Mouse (Mus musculus) ES-E14 (cell line): Measurements from ENCODE around the gene Commd3. TPM values are rescaled to one million over a fixed set of nuclear protein-coding genes. Genes with fewer than 3 reads are reported as not detected.
A peak's percentile ranks its signal among the peaks of the same experiment; 100 is the strongest.

Source experiments
- DNase-seq: peaks from one replicate; pipeline ENCODE4 v3.0.0-alpha.2; 2013; ENCODE audit warnings: low read depth, low spot score
- H3K27ac ChIP-seq: 2 replicates; pipeline ENCODE4 v1.5.1; 2012; ENCODE audit warnings: low read depth, mild to moderate bottlenecking, low read length, moderate library complexity, mixed read lengths; ENCODE audit not compliant: poor library complexity, insufficient read depth, severe bottlenecking
- H3K36me3 ChIP-seq: 2 replicates; pipeline ENCODE4 v1.6.1; 2012; ENCODE audit warnings: mild to moderate bottlenecking, low read length, moderate library complexity, mixed read lengths; ENCODE audit not compliant: control insufficient read depth, poor library complexity, insufficient read depth, severe bottlenecking
- H3K4me1 ChIP-seq, 2 experiments: fragments of 150-350 bp in 1 of 2; sonication (generic) in 1 of 2; 2 replicates each; pipeline ENCODE4 v1.6.1; 2012; ENCODE audit warnings: low read length in 2 of 2, mild to moderate bottlenecking in 1 of 2, mixed read lengths in 1 of 2; ENCODE audit not compliant: control insufficient read depth in 2 of 2, insufficient read depth in 2 of 2, poor library complexity in 1 of 2
- H3K4me3 ChIP-seq, 2 experiments: fragments of 150-350 bp in 1 of 2; sonication (generic) in 1 of 2; 2 replicates each; pipeline ENCODE4 v1.5.1; 2012; ENCODE audit warnings: low read length in 2 of 2, low read depth in 1 of 2, mild to moderate bottlenecking in 1 of 2, mixed read lengths in 1 of 2; ENCODE audit not compliant: insufficient read depth in 1 of 2, poor library complexity in 1 of 2, severe bottlenecking in 1 of 2
- H3K9ac ChIP-seq: 2 replicates; pipeline ENCODE4 v1.6.1; 2012; ENCODE audit warnings: low read depth, mild to moderate bottlenecking, low read length, mixed read lengths; ENCODE audit not compliant: poor library complexity, insufficient read depth, severe bottlenecking
- H3K9me3 ChIP-seq: fragments of 150-350 bp; sonication (generic); 2 replicates; pipeline ENCODE4 v1.6.1; 2012; ENCODE audit warnings: low read depth, mild to moderate bottlenecking, low read length; ENCODE audit not compliant: control insufficient read depth, insufficient read depth
- CHD2 ChIP-seq: IDR thresholded peaks from 2 replicates; pipeline ENCODE4 v1.6.1; 2014; ENCODE audit warnings: mild to moderate bottlenecking, low read depth, low read length, inconsistent platforms
- HCFC1 ChIP-seq: IDR thresholded peaks from 2 replicates; pipeline ENCODE4 v1.6.1; 2012; ENCODE audit warnings: low read length, inconsistent platforms, borderline replicate concordance; ENCODE audit not compliant: insufficient read depth
- MAFK ChIP-seq: IDR thresholded peaks from 2 replicates; pipeline ENCODE4 v1.6.1; 2014; ENCODE audit warnings: mild to moderate bottlenecking, low read depth, low read length, inconsistent platforms; ENCODE audit not compliant: insufficient read depth
- ZC3H11A ChIP-seq: IDR thresholded peaks from 2 replicates; pipeline ENCODE4 v1.6.1; 2012; ENCODE audit warnings: low read depth, mild to moderate bottlenecking, inconsistent platforms, low read length, borderline replicate concordance
- ZNF384 ChIP-seq: IDR thresholded peaks from 2 replicates; pipeline ENCODE4 v1.6.1; 2012; ENCODE audit warnings: low read depth, low read length, inconsistent platforms
- in situ Hi-C, 2 experiments: fragments of 600-800 bp; cut with MboI; formaldehyde crosslinking; loops; one replicate each; pipeline ENCODE4 v1.15.1; 2025; ENCODE audit warnings: low sequenced_read_pairs in 2 of 2, inconsistent platforms in 1 of 2; ENCODE audit not compliant: unreplicated experiment in 2 of 2
- total RNA-seq: library from RNA; depleted of rRNA; stranded (reverse); fragments of 300-350 nt; gene quantifications from 2 replicates; pipeline ENCODE4 v1.2.3, GENCODE M21; 2012

The Commd3 gene
- total RNA-seq, 1 experiment, result 35.9 TPM

DNA sequence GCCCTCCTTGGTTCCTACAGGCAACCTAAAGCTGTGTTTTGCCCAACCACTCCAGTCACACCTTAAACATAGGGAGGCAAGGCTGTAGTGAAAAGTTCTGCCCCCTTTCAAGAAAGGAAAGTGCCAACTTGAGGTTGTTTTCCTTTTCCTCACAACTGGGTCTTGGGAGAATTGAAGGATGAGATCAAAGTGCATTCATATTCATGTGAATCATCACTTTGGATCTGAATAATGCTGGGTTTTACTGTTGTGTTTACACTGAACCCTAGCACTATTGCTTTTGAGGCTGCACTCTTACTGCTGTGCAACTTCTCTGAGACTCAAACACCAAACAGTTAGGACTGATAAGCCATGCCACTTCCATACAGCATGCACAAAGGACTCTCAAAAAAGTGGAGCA, 19.8 kb downstream of the Commd3 start:
- Histone ChIP-seq H3K36me3 (no peaks in the 10 kb centered on the region), H3K4me3 (no peak overlapping the region), H3K27ac (no peak overlapping the region), H3K9me3 (no peaks in the 10 kb centered on the region), H3K4me1 (no peaks in the 10 kb centered on the region), H3K9ac (no peak overlapping the region)
- TF ChIP-seq ZNF384, result no peak
- TF ChIP-seq CHD2, result no peak
- no peak for TF ChIP-seq MAFK
- TF ChIP-seq ZC3H11A, result no peak
- TF ChIP-seq HCFC1, result no peak
- in situ Hi-C loops, result loop anchor here in 1 of 2 experiments (5.0 to 10.0 kb wide), 3 partner anchors 85 to 753 kb away; partner anchors contain the start of gene Ptf1a
- DNase-seq, result no peak

DNA sequence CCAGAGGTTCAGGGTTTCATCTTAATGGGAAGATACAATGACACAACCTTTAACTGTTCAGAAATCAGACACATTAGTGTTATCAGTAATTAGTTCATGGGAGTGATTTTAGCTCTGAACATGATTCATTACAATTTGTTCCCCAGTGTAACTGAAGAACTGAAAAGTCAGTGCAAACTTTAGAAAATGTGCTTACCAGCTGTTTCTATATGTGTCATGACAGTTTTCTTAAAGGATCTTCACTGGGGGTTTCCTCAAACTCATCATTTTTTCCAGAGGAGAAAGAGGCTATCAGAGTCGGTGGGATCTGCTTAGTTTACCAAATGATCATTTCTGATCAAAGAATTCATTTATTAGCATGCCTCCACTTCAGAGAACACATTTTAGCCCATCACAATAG, 20.4 kb downstream of the Commd3 start:
- TF ChIP-seq HCFC1, result no peak
- TF ChIP-seq CHD2, result no peak
- no peak for TF ChIP-seq MAFK
- TF ChIP-seq ZC3H11A, result no peak
- no peak for TF ChIP-seq ZNF384
- Histone ChIP-seq H3K4me1 (no peaks in the 10 kb centered on the region), H3K9ac (no peak overlapping the region), H3K9me3 (no peaks in the 10 kb centered on the region), H3K36me3 (no peaks in the 10 kb centered on the region), H3K4me3 (no peak overlapping the region), H3K27ac (no peak overlapping the region)
- no peak for DNase-seq
- in situ Hi-C loops, result loop anchor here in 1 of 2 experiments (5.0 to 10.0 kb wide), 3 partner anchors 85 to 752 kb away; partner anchors contain the start of gene Ptf1a

DNA sequence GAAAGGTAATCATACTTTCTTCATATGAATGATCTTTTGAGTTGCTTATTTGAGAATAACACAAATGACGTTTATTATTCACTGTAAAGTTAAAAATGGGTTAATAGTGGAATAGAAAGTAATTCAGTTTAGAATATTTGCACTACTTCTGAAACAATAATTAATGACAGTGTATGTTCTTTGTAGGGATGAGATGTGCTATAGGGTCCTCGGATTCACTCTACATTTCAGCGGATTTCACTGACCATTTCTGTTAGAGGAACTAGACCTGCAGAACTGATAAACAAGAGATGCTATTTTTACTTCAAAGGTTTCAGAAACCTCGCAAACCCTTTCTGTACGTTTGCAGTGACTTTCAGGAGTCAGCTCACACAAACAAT, 21.3 kb downstream of the Commd3 start:
- in situ Hi-C loops, result loop anchor here in 1 of 2 experiments (5.0 to 10.0 kb wide), 3 partner anchors 86 to 751 kb away; partner anchors contain the start of gene Ptf1a
- Histone ChIP-seq H3K27ac (no peak overlapping the region), H3K4me1 (no peaks in the 10 kb centered on the region), H3K36me3 (no peaks in the 10 kb centered on the region), H3K4me3 (no peak overlapping the region), H3K9me3 (no peaks in the 10 kb centered on the region), H3K9ac (no peak overlapping the region)
- no peak for DNase-seq
- TF ChIP-seq CHD2 (no peak), HCFC1 (no peak), MAFK (no peak), ZC3H11A (no peak), ZNF384 (no peak)

DNA sequence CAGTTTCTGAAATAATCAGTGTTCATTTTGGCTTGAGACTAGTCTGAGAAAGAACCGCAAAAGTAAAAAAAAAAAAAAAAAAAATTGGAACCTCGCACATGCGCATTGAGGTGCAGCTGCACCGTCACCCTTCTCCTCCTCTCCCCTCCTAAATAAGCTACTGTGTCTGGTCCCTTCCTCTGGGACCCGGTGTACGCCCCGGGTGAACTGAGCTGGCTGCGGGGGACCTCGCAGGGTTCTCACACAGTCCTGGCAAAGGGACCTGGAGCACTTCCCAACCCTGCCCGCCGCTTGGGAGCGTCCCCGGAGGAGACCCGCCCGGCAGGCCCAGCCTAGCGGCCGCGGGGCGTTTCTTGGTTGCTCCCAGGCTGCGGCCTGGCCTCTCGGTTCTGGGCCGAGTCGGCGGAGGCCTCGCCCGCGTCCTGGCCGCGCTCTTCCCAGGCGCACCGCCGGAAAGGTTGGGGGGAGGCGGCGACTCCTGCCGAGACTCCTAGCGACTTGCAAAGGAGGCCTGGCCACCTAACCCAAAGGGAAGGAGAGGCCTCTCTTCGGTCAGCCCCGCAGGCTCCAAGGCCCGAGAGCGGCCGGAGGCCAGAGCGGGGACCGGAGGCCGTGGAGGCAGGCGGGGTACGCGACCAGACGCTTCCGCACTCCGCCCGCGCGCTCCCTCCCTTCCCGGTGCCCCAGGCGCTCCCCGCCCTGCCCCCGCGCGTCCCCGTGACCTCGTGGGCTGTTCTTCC, 21.9 kb downstream of the Commd3 start, which contains the start of gene Spag6:
Spag6 (plus strand) TSS at position 162 of the 740 bp plus-strand sequence.
- H3K4me1 ChIP-seq, result no peaks in the 10 kb centered on the region
- DNase-seq, result no peak
- TF ChIP-seq ZC3H11A (no peak), ZNF384 (peak; percentile 99)
- H3K9me3 ChIP-seq, result no peaks in the 10 kb centered on the region
- peak within 1 kb of the TSS; percentile 67 for H3K9ac ChIP-seq
- no peak within 1 kb of the TSS for H3K27ac ChIP-seq
- peak within 1 kb of the TSS; percentile 50 to 59 for H3K4me3 ChIP-seq
- in situ Hi-C loops, result loop anchor here in 1 of 2 experiments (5.0 to 10.0 kb wide), 3 partner anchors 87 to 751 kb away; partner anchors contain the start of gene Ptf1a
- no peaks in the 10 kb centered on the region for H3K36me3 ChIP-seq

DNA sequence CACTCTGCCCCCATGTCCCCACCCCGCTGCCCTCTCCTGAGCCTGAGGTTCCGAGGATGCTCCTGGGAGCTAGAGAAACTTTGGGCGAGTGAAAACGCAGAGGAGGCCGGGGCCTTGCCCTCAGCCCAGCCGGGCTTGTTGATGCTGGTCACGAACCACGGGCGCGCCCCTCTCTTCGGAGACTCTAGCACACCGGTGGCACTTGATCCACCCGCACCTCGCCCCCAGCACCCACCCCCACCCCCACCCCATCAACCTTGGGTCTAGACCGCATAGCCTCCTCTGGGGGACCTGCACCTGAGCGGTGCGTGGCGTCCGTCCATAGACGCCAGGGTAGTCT, 22.4 kb downstream of the Commd3 start:
- H3K4me3 ChIP-seq, result peak overlapping the region; percentile 50 to 59
- peak overlapping the region; percentile 67; the same call in 1 of the 2 replicates for H3K9ac ChIP-seq
- H3K27ac ChIP-seq, result no peak overlapping the region
- no peaks in the 10 kb centered on the region for H3K36me3 ChIP-seq
- no peaks in the 10 kb centered on the region for H3K9me3 ChIP-seq
- no peak for DNase-seq
- H3K4me1 ChIP-seq, result no peaks in the 10 kb centered on the region
- TF ChIP-seq HCFC1 (no peak), MAFK (no peak), CHD2 (no peak), ZC3H11A (no peak), ZNF384 (no peak)
- in situ Hi-C loops, result loop anchor here in 1 of 2 experiments (5.0 to 10.0 kb wide), 3 partner anchors 87 to 750 kb away; partner anchors contain the start of gene Ptf1a
